Mouse (Mus musculus): ENCODE data around the gene Trnt1. TPM values are rescaled to one million over a fixed set of nuclear protein-coding genes. Genes with fewer than 3 reads are reported as not detected.

Trnt1 gene
- polyA plus RNA-seq, 1 experiment, result 53.3 TPM

GRCm38 (mm10) chr6:106745673-106746394 lies 23.1 kb upstream of the Trnt1 start:
- Histone ChIP-seq H3K27ac (ENCODE audit: insufficient read depth, low read length) (no peak overlapping the region), H3K4me1 (ENCODE audit: control insufficient read depth, insufficient read depth, low read length) (no peaks in the 10 kb centered on the region), H3K4me3 (ENCODE audit: insufficient read depth, low read length) (no peak overlapping the region)
- no peak for TF ChIP-seq CTCF (IDR thresholded peaks at IDR 0.05; ENCODE audit: borderline replicate concordance, insufficient read depth, low read length)
- no peak for TF ChIP-seq POLR2A (IDR thresholded peaks at IDR 0.05; ENCODE audit: low read depth, low read length)

GRCm38 (mm10) chr6:106747251-106747650 lies 21.7 kb upstream of the Trnt1 start:
- Histone ChIP-seq H3K4me3 (ENCODE audit: insufficient read depth, low read length) (no peak overlapping the region), H3K27ac (ENCODE audit: insufficient read depth, low read length) (no peak overlapping the region), H3K4me1 (ENCODE audit: control insufficient read depth, insufficient read depth, low read length) (no peaks in the 10 kb centered on the region)
- TF ChIP-seq POLR2A (IDR thresholded peaks at IDR 0.05; ENCODE audit: low read depth, low read length) (no peak), CTCF (IDR thresholded peaks at IDR 0.05; ENCODE audit: borderline replicate concordance, insufficient read depth, low read length) (no peak)

DNA sequence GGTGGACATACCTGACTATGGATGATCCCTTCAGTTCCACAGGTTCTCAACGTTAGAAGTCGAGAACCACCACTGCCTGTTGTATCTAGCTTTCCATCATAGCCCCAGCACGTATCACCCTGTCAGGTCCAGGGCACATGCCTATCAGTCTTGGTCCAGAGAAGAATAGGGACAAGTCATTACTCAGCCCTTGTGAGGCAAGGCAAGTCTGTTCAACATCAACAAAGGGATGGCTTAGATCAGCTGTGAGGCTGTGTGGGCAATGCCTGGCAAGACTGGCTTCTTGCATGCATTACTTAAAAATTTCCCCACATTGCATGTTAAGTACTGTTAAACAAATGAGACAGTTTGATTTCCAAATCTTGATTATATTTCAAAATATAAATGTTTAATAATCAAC lies 21.1 kb upstream of the Trnt1 start:
- Histone ChIP-seq H3K4me3 (ENCODE audit: insufficient read depth, low read length) (no peak overlapping the region), H3K4me1 (ENCODE audit: control insufficient read depth, insufficient read depth, low read length) (no peaks in the 10 kb centered on the region), H3K27ac (ENCODE audit: insufficient read depth, low read length) (no peak overlapping the region)
- no peak for TF ChIP-seq CTCF (IDR thresholded peaks at IDR 0.05; ENCODE audit: borderline replicate concordance, insufficient read depth, low read length)
- no peak for TF ChIP-seq POLR2A (IDR thresholded peaks at IDR 0.05; ENCODE audit: low read depth, low read length)

GRCm38 (mm10) chr6:106748887-106749388 lies 20.0 kb upstream of the Trnt1 start, which contains the start of gene Il5ra:
Gene Il5ra, minus strand, starts transcription at chr6:106749037.
- H3K27ac ChIP-seq (ENCODE audit: insufficient read depth, low read length), result no peak within 1 kb of the TSS
- no peak within 1 kb of the TSS for H3K4me3 ChIP-seq (ENCODE audit: insufficient read depth, low read length)
- no peaks in the 10 kb centered on the region for H3K4me1 ChIP-seq (ENCODE audit: control insufficient read depth, insufficient read depth, low read length)
- no peak for TF ChIP-seq POLR2A (IDR thresholded peaks at IDR 0.05; ENCODE audit: low read depth, low read length)
- no peak for TF ChIP-seq CTCF (IDR thresholded peaks at IDR 0.05; ENCODE audit: borderline replicate concordance, insufficient read depth, low read length)

- TF ChIP-seq POLR2A (IDR thresholded peaks at IDR 0.05; ENCODE audit: low read depth, low read length), result no peak
- TF ChIP-seq CTCF (IDR thresholded peaks at IDR 0.05; ENCODE audit: borderline replicate concordance, insufficient read depth, low read length), result no peak
- H3K4me3 ChIP-seq (ENCODE audit: insufficient read depth, low read length), result no peak overlapping the region
- H3K27ac ChIP-seq (ENCODE audit: insufficient read depth, low read length), result no peak overlapping the region
- no peaks in the 10 kb centered on the region for H3K4me1 ChIP-seq (ENCODE audit: control insufficient read depth, insufficient read depth, low read length)
Measured at GRCm38 (mm10) chr6:106750291-106750690, 18.6 kb upstream of the Trnt1 start.

DNA sequence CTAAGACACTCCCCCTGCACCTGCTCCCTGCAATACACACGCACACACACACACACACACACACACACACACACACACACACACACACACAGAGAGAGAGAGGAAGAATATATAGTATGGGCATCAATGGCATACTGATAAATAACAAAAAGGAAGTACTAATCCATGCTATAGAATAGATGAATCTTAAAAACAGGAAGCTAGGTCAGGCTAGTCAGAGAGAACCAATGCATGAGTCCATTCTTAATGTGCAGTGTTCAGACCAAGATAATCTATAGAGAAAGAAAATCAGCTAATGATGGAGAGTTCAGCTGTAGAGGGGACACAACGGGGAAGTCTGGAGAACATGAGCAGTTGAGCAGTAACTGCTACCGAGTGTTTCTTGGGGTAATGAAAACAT lies 10.6 kb upstream of the Trnt1 start:
- no peak for TF ChIP-seq POLR2A (IDR thresholded peaks at IDR 0.05; ENCODE audit: low read depth, low read length)
- TF ChIP-seq CTCF (IDR thresholded peaks at IDR 0.05; ENCODE audit: borderline replicate concordance, insufficient read depth, low read length), result no peak
- no peaks in the 10 kb centered on the region for H3K4me1 ChIP-seq (ENCODE audit: control insufficient read depth, insufficient read depth, low read length)
- no peak overlapping the region for H3K27ac ChIP-seq (ENCODE audit: insufficient read depth, low read length)
- no peak overlapping the region for H3K4me3 ChIP-seq (ENCODE audit: insufficient read depth, low read length)

DNA sequence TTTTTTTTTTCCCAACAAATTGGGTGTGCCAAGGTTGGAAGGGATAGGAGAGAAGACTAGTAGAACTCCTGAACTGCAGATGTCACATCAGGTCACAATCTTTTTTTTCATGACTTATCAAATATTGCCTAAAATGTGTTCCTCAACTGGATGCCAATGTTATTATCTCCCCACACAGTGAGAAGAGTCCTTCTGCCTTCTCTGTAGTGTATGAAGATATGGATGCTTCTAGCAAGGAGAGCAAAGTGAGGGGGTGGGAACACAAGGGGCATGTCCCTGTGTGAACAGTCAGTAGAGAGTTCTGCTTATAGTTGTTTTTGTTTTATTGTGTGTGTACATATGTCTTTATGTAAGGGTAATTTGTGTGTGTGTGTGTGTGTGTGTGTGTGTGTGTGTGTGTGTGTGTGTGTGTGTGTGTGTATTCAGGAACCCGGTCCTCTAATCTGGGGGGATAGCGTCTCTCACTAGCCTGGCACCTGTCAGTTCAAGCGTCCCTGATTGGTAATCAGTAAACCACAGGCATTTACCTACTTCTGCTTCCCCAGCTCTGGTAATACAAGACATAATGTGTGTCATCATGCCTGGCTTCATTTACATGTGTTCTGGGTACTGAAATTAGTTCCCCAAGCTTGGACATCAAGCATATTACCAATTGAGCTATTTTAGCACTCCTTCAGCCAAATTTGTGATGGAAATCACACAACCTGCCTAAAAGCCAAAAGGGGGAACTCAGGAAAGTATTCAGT lies 8.3 kb upstream of the Trnt1 start:
- TF ChIP-seq POLR2A (IDR thresholded peaks at IDR 0.05; ENCODE audit: low read depth, low read length) (no peak), CTCF (IDR thresholded peaks at IDR 0.05; ENCODE audit: borderline replicate concordance, insufficient read depth, low read length) (no peak)
- Histone ChIP-seq H3K4me3 (ENCODE audit: insufficient read depth, low read length) (no peak overlapping the region), H3K27ac (ENCODE audit: insufficient read depth, low read length) (no peak overlapping the region), H3K4me1 (ENCODE audit: control insufficient read depth, insufficient read depth, low read length) (no peaks in the 10 kb centered on the region)

GRCm38 (mm10) chr6:106761486-106761885 lies 7.4 kb upstream of the Trnt1 start:
- no peak overlapping the region for H3K27ac ChIP-seq (ENCODE audit: insufficient read depth, low read length)
- TF ChIP-seq POLR2A (IDR thresholded peaks at IDR 0.05; ENCODE audit: low read depth, low read length), result no peak
- no peak for TF ChIP-seq CTCF (IDR thresholded peaks at IDR 0.05; ENCODE audit: borderline replicate concordance, insufficient read depth, low read length)
- H3K4me1 ChIP-seq (ENCODE audit: control insufficient read depth, insufficient read depth, low read length), result no peaks in the 10 kb centered on the region
- no peak overlapping the region for H3K4me3 ChIP-seq (ENCODE audit: insufficient read depth, low read length)

DNA sequence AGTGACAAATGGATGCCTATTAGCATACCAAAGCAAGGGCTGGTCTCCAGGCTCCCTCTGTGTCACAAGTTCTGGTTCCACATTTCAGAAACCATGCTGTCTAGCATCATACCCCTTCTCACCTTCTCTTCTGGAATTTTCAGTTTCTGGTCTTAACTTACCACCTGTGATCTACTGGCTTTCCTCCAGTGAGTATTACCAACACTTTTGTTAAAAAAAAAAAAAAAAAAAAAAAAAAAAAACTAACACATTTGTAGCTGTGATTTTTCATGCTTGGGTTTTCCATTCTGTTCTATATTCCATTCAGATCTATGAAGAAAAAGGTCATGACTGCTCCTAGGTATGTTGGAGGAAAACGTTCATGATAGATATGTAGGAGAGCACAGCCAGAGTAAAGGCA lies 3.0 kb upstream of the Trnt1 start:
- no peak overlapping the region for H3K4me3 ChIP-seq (ENCODE audit: insufficient read depth, low read length)
- H3K4me1 ChIP-seq (ENCODE audit: control insufficient read depth, insufficient read depth, low read length), result no peaks in the 10 kb centered on the region; the same call in 1 of the 2 replicates

DNA sequence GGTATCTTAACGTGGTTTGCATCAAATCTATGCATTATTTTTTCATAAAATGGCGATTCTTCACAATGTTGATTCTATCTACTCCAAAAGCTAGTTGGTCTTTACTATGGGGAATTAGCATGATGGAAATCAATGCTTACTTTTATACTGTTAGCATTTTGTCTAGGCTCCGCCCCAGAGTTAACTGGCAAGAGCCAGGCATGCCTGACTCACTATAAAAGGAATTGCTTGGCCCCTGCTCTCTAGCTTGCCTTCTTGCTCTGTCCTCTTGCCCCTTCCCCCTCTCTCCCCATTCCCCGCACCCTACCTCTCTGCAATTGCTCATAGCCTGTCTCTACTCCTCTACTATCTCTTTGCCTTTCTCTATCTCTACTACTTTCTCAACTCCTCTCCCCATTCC lies 2.1 kb upstream of the Trnt1 start:
- Histone ChIP-seq H3K27ac (ENCODE audit: insufficient read depth, low read length) (no peak overlapping the region), H3K4me3 (ENCODE audit: insufficient read depth, low read length) (no peak overlapping the region), H3K4me1 (ENCODE audit: control insufficient read depth, insufficient read depth, low read length) (no peaks in the 10 kb centered on the region; the same call in 1 of the 2 replicates)
- TF ChIP-seq CTCF (IDR thresholded peaks at IDR 0.05; ENCODE audit: borderline replicate concordance, insufficient read depth, low read length) (no peak), POLR2A (IDR thresholded peaks at IDR 0.05; ENCODE audit: low read depth, low read length) (no peak)

More for the DNA sequence above, 3.0 kb upstream of the Trnt1 start:
- TF ChIP-seq CTCF (IDR thresholded peaks at IDR 0.05; ENCODE audit: borderline replicate concordance, insufficient read depth, low read length), result no peak
- H3K27ac ChIP-seq (ENCODE audit: insufficient read depth, low read length), result no peak overlapping the region

All from embryonic fibroblast, embryonic 13.5 days (primary cell).